Mouse (Mus musculus) lung, postnatal 36 days (tissue): ENCODE measurements around the gene Pla2g4a.

ENCODE experiments used
- DNase-seq: peaks from one replicate; pipeline ENCODE4 v3.0.0; 2022; ENCODE audit warnings: mixed read lengths

Gene Pla2g4a

DNA sequence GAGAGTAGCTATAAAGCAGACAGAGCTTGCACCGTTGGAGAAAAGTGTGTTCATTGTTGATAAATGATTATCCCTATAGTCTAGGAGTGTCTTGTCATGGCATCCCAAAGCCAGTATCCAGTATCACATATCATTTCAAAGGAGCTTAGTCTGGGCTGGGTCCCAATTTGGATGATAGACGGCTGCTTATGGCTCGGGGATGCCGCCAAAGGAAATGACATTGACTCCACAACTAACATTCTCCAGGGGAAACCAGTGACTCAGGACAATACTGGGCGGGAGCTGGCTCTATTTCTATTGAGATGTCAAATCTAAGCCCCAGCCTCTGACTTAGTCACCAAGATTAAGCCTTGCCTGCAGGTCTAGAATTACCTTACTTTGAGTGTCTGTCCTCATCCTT, 31.9 kb downstream of the Pla2g4a start:
- no peak for DNase-seq

DNA sequence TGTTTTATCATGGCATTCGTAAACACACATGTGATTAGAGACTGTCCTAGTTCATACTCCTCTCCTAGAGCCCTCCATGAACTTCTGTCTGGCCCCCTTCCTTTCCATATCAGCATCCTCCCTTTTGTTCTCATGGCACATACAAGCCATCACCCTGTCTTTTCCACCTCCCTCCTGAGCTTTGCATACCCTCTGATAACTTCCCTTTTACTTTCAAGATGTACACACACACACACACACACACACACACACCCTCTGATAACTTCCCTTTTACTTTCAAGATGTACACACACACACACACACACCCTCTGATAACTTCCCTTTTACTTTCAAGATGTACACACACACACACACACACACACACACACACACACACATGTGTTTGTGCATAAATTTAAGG, 37.4 kb downstream of the Pla2g4a start:
- DNase-seq, result peak; percentile 28

DNA sequence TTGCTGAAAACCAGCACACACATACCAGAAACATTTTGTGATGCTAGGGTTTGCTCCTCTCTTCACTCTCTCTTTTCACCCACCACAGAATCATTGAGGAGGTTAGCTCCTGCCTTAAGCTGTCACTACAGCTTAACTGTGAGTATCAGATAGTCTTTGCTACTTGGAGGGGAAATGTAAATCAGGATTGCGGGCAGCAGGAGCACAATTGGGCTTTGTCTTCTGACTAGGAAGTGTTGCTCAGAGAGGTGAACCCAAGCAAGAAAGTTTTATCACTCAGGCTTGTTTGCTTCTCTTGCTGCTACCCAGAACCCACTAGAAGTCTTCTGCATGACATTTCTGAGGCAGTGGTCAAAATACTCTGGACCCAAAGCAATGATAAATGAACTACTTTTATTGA, 38.9 kb downstream of the Pla2g4a start:
- DNase-seq, result no peak

DNA sequence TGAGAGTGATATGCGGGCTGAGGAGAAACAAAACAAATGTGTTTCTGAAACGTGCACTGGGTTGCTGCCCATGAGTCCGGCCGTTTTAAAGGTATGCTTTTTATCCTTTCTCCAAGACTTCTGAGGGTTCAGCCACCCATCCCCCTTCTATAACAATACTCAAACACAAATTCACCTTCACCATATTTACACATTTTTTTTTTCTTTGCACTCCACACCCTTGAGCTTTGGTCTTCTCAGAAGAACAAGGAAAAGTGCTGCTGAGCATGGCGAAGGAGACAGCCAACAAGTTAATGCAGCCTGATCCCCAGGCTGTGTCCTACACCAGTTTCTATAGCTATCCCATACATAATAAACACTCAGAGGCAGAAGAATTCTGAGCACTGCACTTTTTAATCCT, 39.8 kb downstream of the Pla2g4a start:
- DNase-seq, result no peak

DNA sequence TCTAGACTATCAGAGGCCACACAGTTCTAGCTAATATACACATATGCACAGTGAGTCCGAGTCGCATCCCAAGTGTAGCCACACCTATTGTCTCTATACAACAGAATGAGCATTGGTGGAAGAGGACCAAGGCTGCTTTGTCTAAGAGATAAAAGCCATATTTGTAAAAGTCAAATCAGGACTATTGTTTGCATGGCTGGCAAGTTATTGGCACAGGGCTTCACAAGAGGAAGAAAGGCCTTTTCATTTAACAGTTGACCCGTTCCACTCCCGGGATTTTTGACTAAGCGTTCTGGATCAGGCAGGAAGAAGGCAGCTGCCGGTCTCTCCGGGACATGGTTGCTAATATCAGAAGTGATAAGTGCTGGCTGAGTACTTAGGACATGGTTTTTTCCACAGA, 41.8 kb downstream of the Pla2g4a start:
- DNase-seq, result no peak

DNA sequence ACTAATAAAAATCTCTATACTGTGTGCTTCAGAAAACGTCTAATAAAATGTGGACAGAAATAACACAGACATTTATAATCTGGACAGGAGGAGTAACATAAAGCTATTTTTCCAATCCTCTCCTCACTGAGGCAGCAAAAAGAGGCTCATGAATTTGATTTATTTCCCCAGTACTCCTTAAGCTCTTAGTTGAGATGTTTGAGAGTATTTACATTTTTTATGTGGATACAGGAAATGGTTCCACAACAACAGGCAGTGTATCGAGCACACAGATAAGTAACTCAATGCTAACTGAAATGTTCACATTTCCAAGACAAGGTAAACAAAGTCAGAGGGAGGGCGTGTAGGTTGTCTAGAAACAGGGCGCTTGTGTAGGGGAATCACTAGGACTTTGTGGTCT, 48.1 kb downstream of the Pla2g4a start:
- DNase-seq, result no peak

DNA sequence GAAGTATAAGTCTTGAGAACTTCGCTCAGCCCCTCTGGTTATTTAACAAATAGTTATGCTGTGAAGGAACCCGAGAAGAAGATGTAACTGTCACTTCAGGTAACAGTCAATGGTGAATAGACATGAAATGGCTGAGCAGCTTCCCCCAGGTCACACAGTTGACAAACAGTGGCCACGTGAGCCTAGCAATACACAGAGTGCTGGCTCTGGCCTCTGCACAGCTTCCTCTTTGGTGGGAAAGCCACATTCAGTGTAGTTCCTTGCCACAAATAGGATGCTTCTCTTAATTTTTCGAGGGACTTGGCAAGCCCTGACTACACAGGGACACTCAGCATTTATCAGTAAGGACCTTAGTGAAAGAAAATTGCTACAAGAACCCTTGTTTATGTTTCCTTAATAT, 50.0 kb downstream of the Pla2g4a start:
- peak; percentile 43 for DNase-seq

DNA sequence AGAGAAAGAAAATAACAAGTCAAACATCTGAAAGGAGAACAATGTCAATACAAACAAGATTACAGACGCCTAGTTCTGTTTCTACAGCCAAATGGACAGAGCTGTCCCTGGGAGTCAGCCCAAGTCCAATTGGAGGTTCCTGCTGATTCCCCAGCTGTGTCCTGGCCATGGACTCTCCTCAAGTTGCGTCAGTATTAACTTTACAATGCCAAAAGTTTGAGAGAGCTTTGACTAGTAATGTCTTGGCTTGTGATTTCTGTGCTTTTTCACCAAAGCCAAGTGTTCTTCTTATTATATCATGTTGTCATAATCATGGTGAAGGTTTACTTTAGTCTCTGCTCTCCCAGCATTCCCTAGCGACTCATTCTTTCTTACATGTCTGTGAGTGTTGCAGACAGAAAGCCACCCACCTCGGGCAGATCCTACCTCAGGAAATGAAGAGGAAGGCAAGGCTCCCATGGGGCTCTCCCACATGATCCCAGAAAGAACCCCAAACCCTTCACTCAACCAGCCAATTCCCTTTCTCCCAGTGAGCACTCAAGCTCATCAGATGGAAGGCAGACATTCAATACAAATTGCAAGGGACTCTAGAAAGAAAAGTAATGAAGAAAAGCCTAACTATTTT, 63.0 kb downstream of the Pla2g4a start:
- peak; percentile 13 for DNase-seq

DNA sequence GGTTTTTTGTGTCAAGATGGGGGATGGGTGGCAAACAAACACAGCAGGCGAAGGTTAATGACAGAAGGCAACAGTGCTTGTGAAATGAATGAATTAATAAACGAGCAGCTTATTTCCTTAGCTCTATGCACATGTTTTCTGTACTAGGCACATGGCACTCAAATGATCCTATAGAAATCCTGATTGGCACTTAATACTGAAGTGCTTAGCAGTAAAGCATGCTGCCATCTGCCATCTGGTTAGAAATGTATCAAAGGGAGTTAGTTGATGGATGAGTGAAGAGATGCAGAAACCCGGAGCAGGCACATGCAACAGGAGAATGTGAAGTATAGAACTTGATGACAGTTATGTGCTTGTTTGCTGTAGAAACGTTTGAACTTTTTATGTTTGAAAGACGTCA, 64.5 kb downstream of the Pla2g4a start:
- DNase-seq, result no peak

DNA sequence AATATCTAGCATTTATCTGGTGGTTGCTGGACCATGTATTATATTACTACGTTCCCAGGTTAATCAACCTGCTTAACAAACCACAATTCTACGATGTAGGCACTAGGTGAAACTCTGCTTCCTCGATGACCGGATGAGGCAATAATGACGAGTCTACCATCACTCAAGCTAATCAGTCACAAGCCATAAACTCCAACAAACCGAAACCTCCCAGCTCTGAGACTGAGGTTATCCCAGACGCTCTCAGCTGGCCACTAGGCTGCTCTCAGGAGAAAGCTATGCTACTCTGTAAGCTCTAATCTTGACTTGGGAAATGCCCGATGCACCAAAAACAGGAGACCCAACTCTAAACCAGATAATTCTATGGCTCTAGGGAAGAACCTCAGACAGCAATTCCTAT, 66.2 kb downstream of the Pla2g4a start:
- DNase-seq, result no peak

DNA sequence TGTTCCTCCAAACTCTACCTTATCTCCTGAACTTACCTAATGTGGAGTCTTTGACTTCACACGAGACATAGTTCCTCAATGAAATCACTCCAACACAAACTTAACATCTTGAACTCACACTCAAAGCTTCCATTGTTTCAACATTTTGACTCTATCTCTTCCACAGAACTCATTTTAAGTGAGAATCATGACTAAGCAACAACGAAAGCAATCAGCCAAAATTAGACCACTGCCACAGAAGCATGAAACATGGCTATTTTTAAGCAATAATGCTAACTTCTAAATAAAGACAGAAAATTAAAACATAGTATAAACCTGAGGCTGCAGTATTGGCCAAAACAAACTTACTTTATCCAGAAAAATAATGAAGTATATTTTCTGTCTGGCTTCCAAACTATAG, 67.2 kb downstream of the Pla2g4a start:
- DNase-seq, result no peak

DNA sequence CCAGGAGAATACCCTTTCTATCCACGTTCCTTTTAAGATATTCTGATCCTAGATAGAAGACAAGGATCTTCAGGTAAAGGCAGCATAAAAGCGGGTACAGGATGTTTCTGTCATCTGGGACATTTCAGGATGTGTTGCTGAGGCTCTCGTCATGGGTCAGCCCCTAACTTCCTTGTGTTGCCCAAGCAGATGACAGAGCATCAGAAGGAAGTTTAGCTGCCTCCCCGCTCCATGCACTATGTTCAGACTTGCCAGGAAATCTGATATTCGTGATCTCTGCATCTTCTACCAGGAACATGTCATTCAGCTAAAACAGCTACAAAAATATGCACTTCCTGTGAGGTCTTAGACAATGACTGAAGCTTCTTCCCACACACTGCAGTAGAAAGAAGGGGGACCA, 70.0 kb downstream of the Pla2g4a start:
- DNase-seq, result no peak

DNA sequence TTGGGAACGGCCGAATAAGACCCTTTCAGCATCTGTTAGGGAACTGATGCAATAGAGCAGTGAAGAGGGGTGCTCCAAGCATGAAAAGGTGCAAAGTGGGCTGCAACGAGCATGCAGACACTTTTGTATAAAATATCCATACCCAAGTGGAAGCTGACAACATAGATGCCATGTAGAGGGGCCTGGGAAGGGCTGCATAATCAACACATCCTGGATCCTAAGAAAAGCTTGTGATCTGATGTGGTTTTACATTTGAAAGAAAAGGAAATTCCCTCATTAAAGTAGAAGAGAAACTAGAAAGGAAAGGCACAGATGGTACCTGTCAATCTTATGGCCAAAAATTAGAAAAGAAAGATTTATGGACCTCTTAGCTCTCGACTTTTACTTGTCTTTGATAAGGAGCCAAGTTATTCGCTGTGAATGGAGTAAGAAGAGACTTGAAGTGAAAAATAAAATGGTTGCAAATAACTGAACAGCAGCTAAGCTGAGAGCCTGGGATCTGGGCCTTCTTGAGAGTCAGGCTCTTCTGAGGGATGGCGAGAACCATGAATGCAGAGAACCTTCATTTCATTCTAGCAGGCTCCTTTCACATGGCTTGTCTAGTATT, 78.6 kb downstream of the Pla2g4a start:
- no peak for DNase-seq

DNA sequence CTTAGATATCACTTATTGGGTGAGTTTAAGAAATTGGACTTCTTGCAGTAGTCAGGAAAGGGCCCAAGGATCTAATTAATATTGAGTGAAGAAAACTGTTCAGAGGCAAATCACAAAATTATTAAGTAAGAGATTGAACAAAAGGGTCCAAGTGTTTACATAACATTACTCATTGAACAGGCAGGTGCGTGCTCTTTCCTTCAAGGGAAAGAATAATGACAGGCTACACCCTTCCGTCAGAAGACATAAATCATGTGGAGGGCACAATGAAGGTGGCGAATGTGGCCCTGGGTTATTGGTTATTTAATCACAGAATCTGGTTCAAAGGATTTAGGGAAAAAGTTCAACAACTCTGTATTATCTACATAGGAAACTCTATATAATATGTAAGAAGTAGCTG, 82.9 kb downstream of the Pla2g4a start:
- DNase-seq, result no peak

DNA sequence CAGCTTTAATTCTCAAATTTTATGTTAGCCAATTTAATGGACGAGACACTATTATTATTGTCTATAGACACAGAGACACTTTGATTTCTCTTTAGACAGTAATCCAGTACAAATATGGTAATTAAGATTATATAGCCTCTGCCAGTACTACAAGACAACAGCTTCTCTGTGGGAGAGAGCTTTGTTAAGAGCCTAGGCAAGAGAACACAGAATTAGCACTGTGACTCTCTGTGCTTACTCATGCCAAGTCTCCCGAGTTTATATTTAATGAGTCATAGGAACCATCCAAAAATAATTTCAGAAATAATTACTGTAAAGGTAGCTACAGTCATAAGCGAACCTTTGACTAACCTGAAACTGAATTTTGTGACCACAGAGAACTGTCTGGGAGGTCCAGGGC, 84.6 kb downstream of the Pla2g4a start:
- DNase-seq, result no peak

DNA sequence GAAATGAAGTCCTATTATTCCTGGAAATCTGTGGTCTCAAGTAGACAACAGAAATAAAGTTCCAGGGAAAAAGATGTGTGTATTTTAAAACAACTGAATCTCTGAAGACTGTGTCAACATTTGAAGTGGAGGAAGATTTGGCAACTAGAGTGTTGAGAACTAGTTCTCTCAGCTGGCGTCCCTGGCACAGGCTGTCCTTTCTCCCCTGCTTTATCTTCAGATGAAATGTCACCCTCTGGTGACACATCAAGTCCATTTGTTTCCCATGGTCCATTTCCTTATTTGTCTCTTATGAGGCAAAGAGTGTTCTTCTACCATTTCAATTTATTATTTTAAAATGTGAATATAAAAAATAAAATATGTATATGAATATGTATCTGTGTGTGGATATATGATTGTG, 89.5 kb downstream of the Pla2g4a start:
- DNase-seq, result no peak

DNA sequence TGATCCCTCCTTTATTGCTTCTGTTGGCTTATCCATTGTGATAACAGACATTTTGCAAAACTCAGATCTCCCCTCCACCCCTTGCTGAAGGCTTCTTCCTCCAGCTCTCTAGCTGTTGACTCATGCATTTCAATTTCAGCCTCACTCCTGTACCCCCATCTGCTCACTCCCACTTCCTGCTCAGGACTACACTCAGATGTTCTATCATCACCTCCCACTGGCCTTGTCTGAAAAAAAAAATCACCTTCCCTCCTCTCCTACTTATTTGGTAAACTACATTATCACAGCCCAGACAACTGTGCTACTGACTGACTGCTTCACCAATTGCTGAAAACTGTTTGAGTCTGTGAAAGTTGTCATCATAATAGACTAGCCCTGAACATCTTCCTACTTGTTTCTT, 93.8 kb downstream of the Pla2g4a start:
- no peak for DNase-seq

DNA sequence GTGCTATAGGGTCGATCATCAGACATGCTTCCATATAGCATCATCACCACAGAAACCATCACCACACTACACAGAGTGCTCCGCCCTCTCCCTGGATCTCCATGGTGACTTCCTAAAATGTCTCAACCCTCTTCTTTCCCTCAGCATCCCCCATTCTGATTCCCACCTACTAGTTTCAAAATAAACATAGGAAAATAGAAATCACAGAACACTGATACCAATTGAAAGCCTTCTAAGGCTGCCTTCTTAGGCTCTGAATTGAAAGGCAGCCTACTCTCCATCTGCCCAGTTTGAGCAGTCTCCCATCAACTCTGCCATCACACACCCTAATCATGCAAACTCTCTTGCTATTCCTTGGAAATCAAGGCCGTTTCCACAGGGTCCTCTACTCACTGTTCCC, 94.9 kb downstream of the Pla2g4a start:
- no peak for DNase-seq

DNA sequence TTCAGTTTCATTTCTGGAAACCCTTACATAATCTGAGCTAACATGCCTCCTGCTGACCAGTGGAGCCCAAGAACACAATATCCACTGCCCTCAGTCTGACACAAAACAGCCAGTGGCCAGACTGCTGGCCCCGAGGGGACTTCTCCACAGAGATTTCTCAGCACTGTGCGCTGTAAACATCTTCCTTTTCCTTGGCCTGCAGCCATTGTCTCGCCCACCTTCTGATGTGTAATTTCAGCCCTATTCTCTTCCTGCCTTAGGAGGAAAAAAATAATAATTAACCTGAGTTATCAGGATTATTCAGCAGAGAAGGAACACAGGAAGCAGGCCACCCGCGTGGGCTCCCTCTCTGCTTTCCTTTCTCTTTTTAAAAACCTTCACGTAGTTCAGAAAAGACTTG, 98.3 kb downstream of the Pla2g4a start:
- peak; percentile 25 for DNase-seq

DNA sequence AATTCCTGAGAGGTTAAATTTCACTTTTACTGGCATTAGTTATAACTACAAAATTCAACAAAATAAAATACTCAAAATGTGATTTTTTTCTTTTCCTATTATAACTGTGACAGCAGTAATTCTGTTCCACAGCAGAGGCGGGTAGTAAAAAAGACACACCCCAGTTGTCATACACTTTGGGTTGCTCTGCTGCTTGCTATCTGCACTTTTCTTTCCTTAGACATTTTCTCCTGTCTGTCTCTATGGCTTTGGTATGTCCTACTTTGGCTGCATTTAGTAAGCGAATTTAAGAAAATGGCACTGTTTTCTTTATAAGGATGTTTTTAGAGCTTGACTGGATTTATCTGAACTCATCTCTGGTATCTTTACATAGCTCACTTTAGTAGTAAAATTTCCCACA, 98.9 kb downstream of the Pla2g4a start:
- DNase-seq, result no peak

DNA sequence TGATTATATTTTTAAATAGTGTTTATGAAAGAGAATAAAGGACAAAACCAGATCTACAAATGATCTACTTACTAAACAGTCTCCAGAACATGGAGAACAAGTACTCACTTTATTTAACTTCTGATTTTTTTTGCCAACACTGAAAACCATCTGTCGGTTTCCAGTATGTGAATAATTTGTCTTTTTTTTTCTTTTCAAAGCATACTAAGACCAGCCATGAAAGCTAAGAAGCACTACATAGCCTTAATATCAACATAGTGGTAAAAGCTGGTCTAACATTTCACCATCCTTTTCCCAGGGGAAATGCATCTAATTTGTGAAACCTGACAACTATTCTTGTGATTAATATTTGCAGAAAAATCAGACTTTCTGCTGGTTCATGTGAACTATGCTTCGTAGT, 99.5 kb downstream of the Pla2g4a start:
- DNase-seq, result no peak

DNA sequence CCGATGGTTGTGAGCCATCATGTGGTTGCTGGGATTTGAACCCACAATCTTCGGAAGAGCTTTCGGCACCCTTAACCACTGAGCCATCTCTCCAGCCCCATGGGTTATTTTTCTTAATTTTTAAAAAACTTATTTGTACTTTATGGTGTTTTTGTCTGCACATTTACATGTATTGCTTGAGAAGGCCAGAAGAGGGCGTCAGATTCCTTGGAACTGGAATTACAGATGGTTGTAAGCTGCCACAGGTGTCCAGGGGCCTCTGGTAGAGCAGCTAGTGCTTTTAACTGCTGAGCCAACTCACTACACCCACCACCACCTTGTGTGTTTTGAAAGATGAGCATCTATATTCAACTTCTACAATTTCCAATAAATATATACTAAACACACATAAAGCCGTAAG, 102.4 kb downstream of the Pla2g4a start:
- peak; percentile 8 for DNase-seq

DNA sequence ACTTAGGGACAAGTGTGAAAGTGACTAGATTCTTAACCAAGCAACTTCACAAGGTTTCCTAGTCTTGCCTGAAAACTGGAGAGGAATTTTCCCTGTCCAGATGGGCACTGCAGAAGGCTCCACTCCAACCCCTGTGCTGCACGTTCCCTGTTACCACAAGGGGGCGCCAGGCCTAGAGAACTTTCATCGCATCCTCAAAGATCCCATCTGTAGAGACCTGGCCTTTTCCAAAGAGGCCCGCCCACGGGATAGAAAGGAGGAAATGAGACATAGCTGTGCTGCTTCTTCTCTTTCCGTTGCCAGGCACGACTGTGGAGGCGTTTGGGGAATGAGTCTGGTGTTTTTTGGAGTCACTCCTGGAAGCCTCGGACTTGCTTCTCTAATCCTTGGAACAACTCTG, 104.4 kb downstream of the Pla2g4a start:
- DNase-seq, result peak; percentile 81

DNA sequence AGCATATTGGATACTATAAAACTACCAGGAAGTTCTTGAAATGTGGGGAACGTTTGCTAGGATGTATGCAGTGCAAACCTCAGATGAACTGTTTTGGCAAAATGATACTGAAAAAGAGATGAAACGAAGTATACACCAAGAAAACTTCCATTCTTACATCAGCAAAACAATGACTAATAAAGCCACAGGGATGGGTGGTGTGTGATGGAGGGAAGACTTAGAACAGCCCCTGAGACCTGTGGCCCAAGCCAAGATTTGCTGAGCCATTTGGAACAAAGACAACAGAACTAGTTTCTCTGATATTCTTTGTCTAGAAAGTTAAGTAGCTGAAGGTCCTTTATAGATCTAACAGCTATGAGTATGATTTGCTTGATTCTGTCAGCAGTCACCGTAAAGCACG, 105.5 kb downstream of the Pla2g4a start:
- DNase-seq, result no peak

DNA sequence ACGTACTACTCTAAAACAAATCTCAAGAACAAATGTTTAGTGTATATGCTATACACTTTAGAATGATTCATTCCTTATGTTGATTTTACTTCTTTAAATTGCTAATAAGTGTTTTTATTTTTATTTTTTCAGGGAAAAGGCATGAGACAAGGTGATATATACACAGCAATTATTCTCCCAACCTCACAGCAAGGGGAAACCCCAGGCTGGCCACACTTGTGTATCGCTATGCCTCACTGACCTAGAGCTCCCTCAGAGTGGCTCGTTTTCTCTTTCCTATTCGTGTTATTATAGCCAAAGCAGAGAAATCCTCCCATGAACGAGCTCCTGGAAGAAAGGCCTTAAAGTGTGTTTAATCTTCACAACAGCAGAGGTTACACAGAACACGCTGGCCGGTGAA, 106.2 kb downstream of the Pla2g4a start:
- DNase-seq, result no peak
